Mouse (Mus musculus) hindbrain, embryonic 12.5 days (tissue): ENCODE data around the gene Cox20. TPM values are rescaled to one million over a fixed set of nuclear protein-coding genes. Genes with fewer than 3 reads are reported as not detected.
A peak's percentile ranks its signal among the peaks of the same experiment; 100 is the strongest.

Experiments used
- ATAC-seq: fragments of 200-750 bp; cut with Nextera tagmentation; 2 replicates; pipeline ENCODE4 v1.8.0; 2017; ENCODE audit warnings: moderate TSS enrichment; ENCODE audit not compliant: low FRiP score
- H3K27ac ChIP-seq: fragments of 300-500 bp; sonication (generic); 2 replicates; pipeline ENCODE4 v1.5.1; 2016; ENCODE audit warnings: mild to moderate bottlenecking
- H3K27me3 ChIP-seq: fragments of 300-500 bp; sonication (generic); 2 replicates; pipeline ENCODE4 v1.6.1; 2016; ENCODE audit warnings: mild to moderate bottlenecking
- H3K36me3 ChIP-seq: fragments of 300-500 bp; sonication (generic); 2 replicates; pipeline ENCODE4 v1.6.1; 2016; ENCODE audit warnings: mild to moderate bottlenecking
- H3K4me1 ChIP-seq: fragments of 300-500 bp; sonication (generic); 2 replicates; pipeline ENCODE4 v1.6.1; 2016
- H3K4me2 ChIP-seq: fragments of 300-500 bp; sonication (generic); replicated peaks from 2 replicates; pipeline ENCODE4 v1.6.1; 2016; ENCODE audit warnings: mild to moderate bottlenecking
- H3K4me3 ChIP-seq: fragments of 300-500 bp; sonication (generic); 2 replicates; pipeline ENCODE4 v1.5.1; 2016; ENCODE audit warnings: mild to moderate bottlenecking
- H3K9ac ChIP-seq: fragments of 300-500 bp; sonication (generic); 2 replicates; pipeline ENCODE4 v1.6.1; 2016; ENCODE audit warnings: mild to moderate bottlenecking, moderate library complexity
- H3K9me3 ChIP-seq: fragments of 300-500 bp; sonication (generic); replicated peaks from 2 replicates; pipeline ENCODE4 v1.6.1; 2016; ENCODE audit warnings: mild to moderate bottlenecking
- WGBS: fragments of 180-500 bp; shearing (Covaris S2); methylation state at CpG from one replicate; pipeline ENCODE4 v1.1.7; 2016; 5-methylcytosine and 5-hydroxymethylcytosine counted together
- polyA plus RNA-seq: library from polyadenylated mRNA; unstranded; fragments of >200 nt; fragmentation: Nextera tagmentation; extraction: Ambion mirVana; gene quantifications from 2 replicates; pipeline ENCODE4 v1.2.1, GENCODE M21; 2016

The Cox20 gene
- polyA plus RNA-seq, 1 experiment from 2014 or later, result 145 TPM

- H3K4me1 ChIP-seq, result peaks cover 15% of the 10 kb centered on the region
- no peak overlapping the region for H3K4me2 ChIP-seq
- ATAC-seq, result no peak
- no peak overlapping the region; the same call in 1 of the 2 replicates for H3K27ac ChIP-seq
- 89% methylated on average over 1 of the region's 1 CpGs for WGBS
- H3K4me3 ChIP-seq, result no peak overlapping the region
- H3K27me3 ChIP-seq, result no peaks in the 10 kb centered on the region
- no peak overlapping the region for H3K9ac ChIP-seq
- peaks cover 54% of the 10 kb centered on the region for H3K36me3 ChIP-seq
- H3K9me3 ChIP-seq, result no peaks in the 10 kb centered on the region
Measured at GRCm38 (mm10) chr1:178323235-178323634, 4.3 kb downstream of the Cox20 start.

- no peak overlapping the region for H3K27ac ChIP-seq
- no peaks in the 10 kb centered on the region for H3K27me3 ChIP-seq
- H3K4me2 ChIP-seq, result no peak overlapping the region
- H3K4me3 ChIP-seq, result no peak overlapping the region
- H3K4me1 ChIP-seq, result peaks cover 15% of the 10 kb centered on the region
- H3K9ac ChIP-seq, result no peak overlapping the region
- no peaks in the 10 kb centered on the region for H3K9me3 ChIP-seq
- peaks cover 61% of the 10 kb centered on the region for H3K36me3 ChIP-seq
- 98% methylated on average over 1 of the region's 1 CpGs for WGBS
- no peak for ATAC-seq
Measured at GRCm38 (mm10) chr1:178324568-178324967, 5.6 kb downstream of the Cox20 start.

- ATAC-seq, result no peak
- Histone ChIP-seq H3K27ac (no peak overlapping the region), H3K9me3 (no peaks in the 10 kb centered on the region), H3K4me2 (no peak overlapping the region), H3K9ac (no peak overlapping the region), H3K4me1 (peaks cover 1% of the 10 kb centered on the region), H3K36me3 (peaks cover 69% of the 10 kb centered on the region), H3K27me3 (no peaks in the 10 kb centered on the region), H3K4me3 (no peak overlapping the region)
- 97% methylated on average over 1 of the region's 1 CpGs for WGBS
Measured at GRCm38 (mm10) chr1:178326357-178326756, 7.4 kb downstream of the Cox20 start.

GRCm38 (mm10) chr1:178326950-178327349, 8.0 kb downstream of the Cox20 start:
- ATAC-seq, result no peak
- 89% methylated on average over 1 of the region's 1 CpGs for WGBS
- H3K9me3 ChIP-seq, result no peaks in the 10 kb centered on the region
- no peaks in the 10 kb centered on the region for H3K4me1 ChIP-seq
- peaks cover 68% of the 10 kb centered on the region for H3K36me3 ChIP-seq
- no peak overlapping the region for H3K4me3 ChIP-seq
- H3K27me3 ChIP-seq, result no peaks in the 10 kb centered on the region
- no peak overlapping the region for H3K27ac ChIP-seq
- H3K9ac ChIP-seq, result no peak overlapping the region
- no peak overlapping the region for H3K4me2 ChIP-seq

- H3K27me3 ChIP-seq, result no peaks in the 10 kb centered on the region
- H3K9me3 ChIP-seq, result no peaks in the 10 kb centered on the region
- ATAC-seq, result no peak
- no peak overlapping the region for H3K9ac ChIP-seq
- 87% methylated on average over 5 of the region's 5 CpGs for WGBS
- peaks cover 9% of the 10 kb centered on the region for H3K4me1 ChIP-seq
- no peak overlapping the region for H3K27ac ChIP-seq
- no peak overlapping the region for H3K4me2 ChIP-seq
- peaks cover 69% of the 10 kb centered on the region for H3K36me3 ChIP-seq
- no peak overlapping the region for H3K4me3 ChIP-seq
Measured at GRCm38 (mm10) chr1:178329017-178329416, 10.1 kb downstream of the Cox20 start.

GRCm38 (mm10) chr1:178329946-178330345, 11.0 kb downstream of the Cox20 start:
- WGBS, result 80% methylated on average over 6 of the region's 6 CpGs
- Histone ChIP-seq H3K9ac (no peak overlapping the region), H3K36me3 (peaks cover 68% of the 10 kb centered on the region), H3K4me1 (peaks cover 16% of the 10 kb centered on the region), H3K27ac (no peak overlapping the region), H3K4me3 (no peak overlapping the region), H3K9me3 (no peaks in the 10 kb centered on the region), H3K4me2 (no peak overlapping the region), H3K27me3 (no peaks in the 10 kb centered on the region)
- no peak for ATAC-seq

- Histone ChIP-seq H3K4me3 (peak overlapping the region; percentile 98), H3K4me2 (peak overlapping the region; percentile 85), H3K4me1 (peaks cover 24% of the 10 kb centered on the region), H3K36me3 (peaks cover 32% of the 10 kb centered on the region), H3K9ac (peak overlapping the region; percentile 100), H3K9me3 (no peaks in the 10 kb centered on the region), H3K27me3 (no peaks in the 10 kb centered on the region), H3K27ac (peak overlapping the region; percentile 99; the same call in 1 of the 2 replicates)
- WGBS, result under 1% methylated on average over 16 of the region's 16 CpGs
- no peak for ATAC-seq
Measured at GRCm38 (mm10) chr1:178335860-178336261, 16.9 kb downstream of the Cox20 start.

GRCm38 (mm10) chr1:178336289-178336775, 17.4 kb downstream of the Cox20 start:
- Histone ChIP-seq H3K4me3 (peak overlapping the region; percentile 98), H3K4me1 (peaks cover 24% of the 10 kb centered on the region), H3K9me3 (no peaks in the 10 kb centered on the region), H3K27ac (peak overlapping the region; percentile 99), H3K36me3 (peaks cover 28% of the 10 kb centered on the region), H3K9ac (peak overlapping the region; percentile 100), H3K27me3 (no peaks in the 10 kb centered on the region), H3K4me2 (peak overlapping the region; percentile 85)
- peak; percentile 92 for ATAC-seq
- under 1% methylated on average over 41 of the region's 53 CpGs for WGBS

GRCm38 (mm10) chr1:178336777-178337481, 18.0 kb downstream of the Cox20 start:
- peak overlapping the region; percentile 98 for H3K4me3 ChIP-seq
- peaks cover 23% of the 10 kb centered on the region for H3K36me3 ChIP-seq
- H3K9me3 ChIP-seq, result no peaks in the 10 kb centered on the region
- H3K4me2 ChIP-seq, result peak overlapping the region; percentile 85
- peak; percentile 64 for ATAC-seq
- peak overlapping the region; percentile 99 for H3K27ac ChIP-seq
- H3K27me3 ChIP-seq, result no peaks in the 10 kb centered on the region
- whole genome bisulfite sequencing, result under 1% methylated on average over 73 of the region's 89 CpGs
- peaks cover 24% of the 10 kb centered on the region for H3K4me1 ChIP-seq
- peak overlapping the region; percentile 100 for H3K9ac ChIP-seq

GRCm38 (mm10) chr1:178337551-178338317, 18.8 kb downstream of the Cox20 start, which contains the start of gene Hnrnpu:
Gene Hnrnpu (minus strand): TSS chr1:178337797.
- Histone ChIP-seq H3K27me3 (no peaks in the 10 kb centered on the region), H3K4me1 (peaks cover 23% of the 10 kb centered on the region), H3K9me3 (no peaks in the 10 kb centered on the region), H3K36me3 (peaks cover 15% of the 10 kb centered on the region), H3K9ac (peak within 1 kb of the TSS; percentile 100), H3K27ac (peak within 1 kb of the TSS; percentile 99), H3K4me2 (peak within 1 kb of the TSS; percentile 85), H3K4me3 (peak within 1 kb of the TSS; percentile 98)
- under 1% methylated on average over 62 of the region's 73 CpGs for WGBS
- ATAC-seq, result peak; percentile 89

- 3% methylated on average over 6 of the region's 6 CpGs for WGBS
- H3K9me3 ChIP-seq, result no peaks in the 10 kb centered on the region
- no peaks in the 10 kb centered on the region for H3K27me3 ChIP-seq
- H3K4me2 ChIP-seq, result peak overlapping the region; percentile 85
- H3K4me3 ChIP-seq, result peak overlapping the region; percentile 98
- ATAC-seq, result no peak
- H3K4me1 ChIP-seq, result peaks cover 19% of the 10 kb centered on the region
- peaks cover 10% of the 10 kb centered on the region; the same call in 1 of the 2 replicates for H3K36me3 ChIP-seq
- H3K27ac ChIP-seq, result peak overlapping the region; percentile 99
- H3K9ac ChIP-seq, result peak overlapping the region; percentile 100
Measured at GRCm38 (mm10) chr1:178338318-178338641, 19.4 kb downstream of the Cox20 start.

GRCm38 (mm10) chr1:178340213-178340612, 21.3 kb downstream of the Cox20 start:
- no peak for ATAC-seq
- no peaks in the 10 kb centered on the region for H3K27me3 ChIP-seq
- no peaks in the 10 kb centered on the region for H3K9me3 ChIP-seq
- H3K36me3 ChIP-seq, result no peaks in the 10 kb centered on the region
- H3K4me3 ChIP-seq, result no peak overlapping the region
- WGBS, result 96% methylated on average over 2 of the region's 2 CpGs
- H3K9ac ChIP-seq, result no peak overlapping the region
- H3K4me2 ChIP-seq, result no peak overlapping the region
- H3K4me1 ChIP-seq, result peaks cover 6% of the 10 kb centered on the region
- H3K27ac ChIP-seq, result no peak overlapping the region
